Mouse (Mus musculus): Measurements from ENCODE around the gene Nxf3. TPM values are rescaled to one million over a fixed set of nuclear protein-coding genes. Genes with fewer than 3 reads are reported as not detected.

The Nxf3 gene
- total and polyA plus RNA-seq, 2 experiments from 2014 or later = 0.10 to 0.71 TPM

DNA sequence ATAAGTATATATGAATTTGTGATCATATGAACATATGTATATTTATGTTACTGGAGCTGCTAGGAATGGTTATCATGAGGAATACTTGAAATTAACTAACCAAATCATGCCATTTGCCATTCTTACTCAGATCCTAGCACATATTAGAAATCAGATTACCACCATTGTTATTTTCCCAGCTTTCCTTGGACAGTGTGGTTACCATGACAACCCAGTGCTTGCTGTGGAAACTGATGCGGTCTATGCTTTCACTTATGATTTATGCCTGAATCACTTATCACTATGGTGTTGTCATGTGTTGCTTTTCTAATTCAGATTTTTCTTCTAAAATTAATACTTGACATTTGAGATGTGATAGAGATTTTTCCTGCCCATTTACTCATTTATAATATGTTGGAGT is 54.7 kb downstream of the Nxf3 start:
- H3K4me1 ChIP-seq (ENCODE audit: insufficient read depth, low read length) = no peaks in the 10 kb centered on the region

More for the DNA sequence above, 54.7 kb downstream of the Nxf3 start:
- Histone ChIP-seq H3K9ac (replicated peaks; ENCODE audit: low read length, poor library complexity, severe bottlenecking) (no peak overlapping the region), H3K36me3 (ENCODE audit: insufficient read depth, low read length) (no peaks in the 10 kb centered on the region), H3K4me2 (ENCODE audit: low read depth, low read length, poor library complexity, severe bottlenecking) (no peak overlapping the region), H3K27me3 (ENCODE audit: insufficient read depth, low read length) (no peaks in the 10 kb centered on the region), H3K4me3 (ENCODE audit: low read depth, low read length) (no peak overlapping the region), H3K27ac (ENCODE audit: low read depth, low read length) (no peak overlapping the region), H3K9me3 (ENCODE audit: low read length) (no peaks in the 10 kb centered on the region)
- 40% methylated on average over 1 of the region's 1 CpGs for WGBS
- no peak for TF ChIP-seq CTCF (IDR thresholded peaks at IDR 0.05)
- DNase-seq (ENCODE audit: low spot score) (peak; percentile 13), ATAC-seq (ENCODE audit: low FRiP score) (no peak)

Other genes with a start within 250 kb of the Nxf3 start
- gene Gprasp2, start 246.2 kb downstream of the Nxf3 start, total RNA-seq (2014; rRNA removed) = 198 and 252 TPM in 2 replicates
- 285 and 291 TPM in 2 replicates for gene Gprasp2, start 246.2 kb downstream of the Nxf3 start, polyA plus RNA-seq (2015; fragmentation: Nextera tagmentation; extraction: Ambion mirVana)
- 238 and 253 TPM in 2 replicates for gene Arxes2, start 91.4 kb downstream of the Nxf3 start, total RNA-seq (2014; rRNA removed)
- 387 and 388 TPM in 2 replicates for gene Arxes2, start 91.4 kb downstream of the Nxf3 start, polyA plus RNA-seq (2015; fragmentation: Nextera tagmentation; extraction: Ambion mirVana)
- 73.3 and 85.3 TPM in 2 replicates for gene Arxes1, start 51.9 kb downstream of the Nxf3 start, total RNA-seq (2014; rRNA removed)
- gene Arxes1, start 51.9 kb downstream of the Nxf3 start, polyA plus RNA-seq (2015; fragmentation: Nextera tagmentation; extraction: Ambion mirVana) = 228 and 243 TPM in 2 replicates
- 294 and 349 TPM in 2 replicates for gene Bex2, start 17.0 kb downstream of the Nxf3 start, total RNA-seq (2014; rRNA removed)
- gene Bex2, start 17.0 kb downstream of the Nxf3 start, polyA plus RNA-seq (2015; fragmentation: Nextera tagmentation; extraction: Ambion mirVana) = 1,179 and 1,237 TPM in 2 replicates
- 66.6 and 75.0 TPM in 2 replicates for gene Bex4, start 53.7 kb upstream of the Nxf3 start, total RNA-seq (2014; rRNA removed)
- gene Bex4, start 53.7 kb upstream of the Nxf3 start, polyA plus RNA-seq (2015; fragmentation: Nextera tagmentation; extraction: Ambion mirVana) = 189 and 207 TPM in 2 replicates
- gene Tceal8, start 87.1 kb upstream of the Nxf3 start, total RNA-seq (2014; rRNA removed) = 84.0 and 99.7 TPM in 2 replicates
- gene Tceal8, start 87.1 kb upstream of the Nxf3 start, polyA plus RNA-seq (2015; fragmentation: Nextera tagmentation; extraction: Ambion mirVana) = 133 and 135 TPM in 2 replicates
- 7.9 and 14.2 TPM in 2 replicates for gene Tceal5, start 118.6 kb upstream of the Nxf3 start, total RNA-seq (2014; rRNA removed)
- gene Tceal5, start 118.6 kb upstream of the Nxf3 start, polyA plus RNA-seq (2015; fragmentation: Nextera tagmentation; extraction: Ambion mirVana) = 37.1 and 39.2 TPM in 2 replicates
- gene Tceal7, start 129.5 kb upstream of the Nxf3 start, total RNA-seq (2014; rRNA removed) = 2.6 and 6.2 TPM in 2 replicates
- gene Tceal7, start 129.5 kb upstream of the Nxf3 start, polyA plus RNA-seq (2015; fragmentation: Nextera tagmentation; extraction: Ambion mirVana) = 5.7 and 5.8 TPM in 2 replicates
- 73.9 and 108 TPM in 2 replicates for gene Bex1, start 130.3 kb upstream of the Nxf3 start, total RNA-seq (2014; rRNA removed)
- 336 and 338 TPM in 2 replicates for gene Bex1, start 130.3 kb upstream of the Nxf3 start, polyA plus RNA-seq (2015; fragmentation: Nextera tagmentation; extraction: Ambion mirVana)
- 71.2 and 131 TPM in 2 replicates for gene Tceal9, start 159.8 kb upstream of the Nxf3 start, total RNA-seq (2014; rRNA removed)
- 253 and 259 TPM in 2 replicates for gene Tceal9, start 159.8 kb upstream of the Nxf3 start, polyA plus RNA-seq (2015; fragmentation: Nextera tagmentation; extraction: Ambion mirVana)
- gene Bex3, start 185.0 kb upstream of the Nxf3 start, total RNA-seq (2014; rRNA removed) = 305 and 324 TPM in 2 replicates
- gene Bex3, start 185.0 kb upstream of the Nxf3 start, polyA plus RNA-seq (2015; fragmentation: Nextera tagmentation; extraction: Ambion mirVana) = 916 and 923 TPM in 2 replicates

All from midbrain, postnatal 0 days (tissue).